Mouse (Mus musculus) stomach, postnatal 0 days (tissue): ENCODE results near the gene Hlf.

Experiments
- CTCF ChIP-seq: IDR thresholded peaks from 2 replicates; pipeline ENCODE4 v1.5.1; 2016; ENCODE audit warnings: antibody characterized with exemption, low read depth, mild to moderate bottlenecking, moderate library complexity
- EP300 ChIP-seq: optimal IDR thresholded peaks from 2 replicates; pipeline ENCODE3; 2016; ENCODE audit warnings: antibody characterized with exemption

GRCm38 (mm10) chr11:90424334-90425206 lies 33.9 kb upstream of the Hlf start:
- TF ChIP-seq CTCF (no peak), EP300 (no peak)
